Mouse (Mus musculus): ENCODE data around the gene Itga6.

- TF ChIP-seq MAX (IDR thresholded peaks at IDR 0.05) (no peak), CTCF (IDR thresholded peaks at IDR 0.05; ENCODE audit: control insufficient read depth, insufficient read depth, insufficient read length) (no peak), CEBPB (IDR thresholded peaks at IDR 0.05; ENCODE audit: low read depth) (no peak), USF1 (IDR thresholded peaks at IDR 0.05; ENCODE audit: low read depth) (no peak), MYOD1 (IDR thresholded peaks at IDR 0.05; ENCODE audit: control insufficient read depth, insufficient read length, low read depth) (no peak), FOSL1 (IDR thresholded peaks at IDR 0.05; ENCODE audit: insufficient read depth, low read length, poor library complexity, severe bottlenecking) (no peak)
Measured at GRCm38 (mm10) chr2:71734792-71735392, 10.5 kb upstream of the Itga6 start.

Measured in C2C12 (cell line).